Mouse (Mus musculus) adipose tissue, adult 10 weeks (tissue): ENCODE results near the gene Rasa3. TPM values are rescaled to one million over a fixed set of nuclear protein-coding genes. Genes with fewer than 3 reads are reported as not detected.

Source experiments
- polyA plus RNA-seq: library from polyadenylated mRNA; stranded (reverse); fragments of 350-450 nt; fragmentation: Illumina TruSeq; extraction: RNeasy Lipid Tissue Mini Kit (QIAGEN cat#74804); gene quantifications from one replicate; pipeline ENCODE4 v1.2.3, GENCODE M21; 2014; ENCODE audit warnings: low read depth, low replicate concordance

Gene Rasa3
- 36.6 TPM for polyA plus RNA-seq

GRCm38 (mm10) chr8:13677413-13677883 is at the start of gene Rasa3:
TSS of gene Rasa3 (minus strand) at chr8:13677603.

GRCm38 (mm10) chr8:13705668-13706067 is 28.3 kb upstream of the Rasa3 start, which contains the start of gene Cfap97d2:
TSS of gene Cfap97d2 (plus strand) at chr8:13705889.

GRCm38 (mm10) chr8:13562118-13562517 is 115.3 kb downstream of the Rasa3 start, which contains the start of gene 1700029H14Rik:
TSS of gene 1700029H14Rik (minus strand) at chr8:13562461.

Other genes with a start within 250 kb of the Rasa3 start
- gene Tmem255b, start 242.4 kb downstream of the Rasa3 start, polyA plus RNA-seq, result 2.5 TPM
- gene Gas6, start 183.1 kb downstream of the Rasa3 start, polyA plus RNA-seq, result 165 TPM
- 20.2 TPM for gene 1700029H14Rik, start 115.1 kb downstream of the Rasa3 start, polyA plus RNA-seq
- gene Cfap97d2, start 28.3 kb upstream of the Rasa3 start, polyA plus RNA-seq, result 1.4 TPM
- 41.6 TPM for gene Cdc16, start 80.1 kb upstream of the Rasa3 start, polyA plus RNA-seq
- 26.3 TPM for gene Upf3a, start 108.0 kb upstream of the Rasa3 start, polyA plus RNA-seq
- gene AF366264, start 160.8 kb upstream of the Rasa3 start, polyA plus RNA-seq, result 0.53 TPM
- gene Champ1, start 192.0 kb upstream of the Rasa3 start, polyA plus RNA-seq, result 13.1 TPM
- gene Coprs, start 212.7 kb upstream of the Rasa3 start, polyA plus RNA-seq, result 25.5 TPM